Mouse (Mus musculus): ENCODE data around the gene Hnrnpk.
"Not testable (repeated sequence)": the region's sequence is repeated elsewhere in the genome, so short reads cannot be mapped to it uniquely, and the experiment has no call there.

The Hnrnpk gene

DNA sequence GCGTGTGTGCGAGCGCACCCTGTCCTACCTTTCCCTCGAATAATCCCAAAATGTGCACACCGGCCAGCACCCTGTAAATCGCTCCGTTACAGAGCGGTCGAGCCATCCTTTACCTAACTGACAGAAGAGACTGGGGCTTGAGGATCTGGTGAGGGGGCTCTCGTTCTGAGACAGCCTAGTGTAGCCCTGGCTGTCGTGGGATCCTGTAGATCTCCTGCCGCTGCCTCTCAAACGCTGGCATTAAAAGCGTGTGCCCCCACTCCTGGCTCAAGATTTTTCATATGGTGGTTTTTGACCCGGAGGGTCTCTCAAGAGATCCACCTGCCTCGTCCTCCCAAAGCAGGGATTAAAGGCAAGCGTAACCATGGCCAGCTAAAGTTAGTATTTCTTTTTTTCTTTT, at the start of gene Hnrnpk:
Gene Hnrnpk (minus strand): TSS at position 101 of the 400 bp plus-strand sequence.
- peak in 1 of 2 experiments; percentile 21 for DNase-seq (ENCODE audit: low spot score in 2 of 2)

DNA sequence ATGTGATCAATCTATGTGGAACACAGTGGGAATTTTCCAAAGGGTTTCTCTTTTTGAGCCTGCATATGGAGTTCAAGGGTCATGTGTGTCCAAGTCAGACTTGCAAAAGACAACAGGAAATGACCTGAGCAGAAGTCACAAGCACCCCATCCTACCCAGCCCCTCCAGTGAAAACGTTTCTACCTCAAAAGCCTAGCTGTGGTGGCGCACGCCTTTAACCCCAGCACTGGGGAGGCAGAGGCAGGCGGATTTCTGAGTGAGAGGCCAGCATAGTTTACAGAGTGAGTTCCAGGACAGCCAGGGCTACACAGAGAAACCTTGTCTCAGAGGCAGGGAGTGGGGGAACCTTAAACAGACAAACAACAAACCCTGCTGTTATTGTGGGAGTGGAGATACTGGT, 49.1 kb upstream of the Hnrnpk start:
- no peak for DNase-seq (ENCODE audit: low spot score in 2 of 2)

DNA sequence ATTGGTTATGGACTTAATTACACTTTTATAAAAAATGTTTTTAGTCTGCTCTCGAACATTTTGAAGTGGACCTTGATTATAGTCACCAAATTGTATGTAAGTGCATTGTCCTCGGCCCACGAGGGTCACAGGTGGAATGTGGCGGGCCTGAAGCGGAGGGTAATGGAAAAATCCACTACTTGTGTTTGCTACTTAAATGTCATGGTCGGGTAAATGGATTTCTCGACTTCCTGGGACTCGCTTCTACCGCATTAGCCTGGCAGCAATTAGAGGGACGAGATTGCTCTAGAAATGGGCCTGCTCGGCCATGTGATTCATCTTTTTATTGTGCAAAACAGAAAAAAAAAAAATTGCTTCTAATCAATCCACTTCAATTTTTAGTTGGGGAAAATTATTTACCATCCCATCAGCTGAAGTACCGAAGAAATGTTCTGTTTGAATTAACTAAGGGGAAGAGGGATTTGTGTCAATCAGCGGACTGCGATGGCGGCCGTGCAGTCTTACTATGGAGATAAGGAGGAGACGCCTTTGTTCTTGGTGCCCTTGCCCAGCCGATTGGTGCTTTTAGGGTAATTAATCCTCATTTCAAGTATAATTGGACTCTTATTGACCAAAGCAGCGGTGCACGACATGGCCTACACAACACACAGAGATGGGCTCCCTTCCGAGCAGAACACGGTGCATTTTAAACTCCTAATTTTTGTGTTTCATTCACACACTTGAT, 47.5 kb upstream of the Hnrnpk start:
- DNase-seq (ENCODE audit: low spot score in 2 of 2): no peak

DNA sequence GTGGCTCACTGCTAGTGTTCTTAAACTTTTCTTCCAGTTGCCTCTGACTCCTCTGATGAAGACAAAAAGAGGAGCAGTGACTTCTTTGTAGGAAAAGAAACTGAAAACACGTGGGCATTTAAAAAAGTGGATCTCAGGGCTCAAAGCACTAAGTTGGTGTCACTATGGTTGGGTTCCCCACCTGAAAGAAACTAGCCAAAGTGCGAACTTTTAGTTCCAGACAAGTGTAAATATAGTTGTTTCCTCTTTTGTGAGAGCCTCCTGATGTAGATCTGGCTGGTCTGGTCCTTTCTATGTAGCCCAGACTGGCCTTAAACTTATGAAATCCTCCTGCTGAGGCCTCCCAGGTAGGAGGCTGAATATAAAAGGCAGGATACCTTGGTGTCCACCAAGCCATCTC, 43.4 kb upstream of the Hnrnpk start:
- DNase-seq (ENCODE audit: low spot score in 2 of 2): no peak

DNA sequence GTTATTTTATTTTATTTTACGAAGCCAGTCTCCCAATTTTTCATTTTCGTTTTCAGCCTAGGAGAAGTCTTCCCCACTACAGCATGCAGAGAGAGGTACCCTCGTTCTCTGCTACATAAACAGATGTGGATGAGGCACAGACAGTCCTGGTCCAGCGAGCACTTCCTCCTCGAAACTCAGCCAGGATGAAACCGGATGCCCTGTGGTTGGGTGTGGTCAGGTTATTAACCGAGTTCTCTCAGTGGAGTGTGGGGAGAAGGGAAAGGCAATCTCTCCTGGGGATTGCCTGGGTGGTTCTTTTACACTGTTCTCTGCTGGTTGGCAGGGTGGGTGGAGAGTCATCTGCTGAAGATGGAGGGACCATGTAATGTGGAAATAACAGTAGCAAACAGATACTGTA, 40.6 kb upstream of the Hnrnpk start:
- no peak for DNase-seq (ENCODE audit: low spot score in 2 of 2)

DNA sequence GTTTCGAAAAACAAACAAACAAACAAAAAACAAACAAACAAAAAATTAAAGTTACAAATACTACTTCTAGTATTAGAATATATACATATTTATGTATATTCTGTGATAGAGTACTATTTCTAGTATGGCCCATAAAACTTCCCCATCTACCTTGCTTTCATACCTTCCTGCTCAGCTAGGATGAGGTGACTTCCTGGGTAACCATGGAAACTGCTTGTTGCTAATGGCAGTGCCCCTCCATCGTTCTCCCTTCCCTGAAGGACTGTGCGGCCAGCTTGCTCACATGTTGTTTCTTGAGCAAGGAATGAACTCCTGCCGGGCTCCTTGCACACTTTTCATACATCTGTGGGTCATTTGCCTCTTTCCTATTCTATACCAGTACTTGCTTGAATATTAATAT, 40.2 kb upstream of the Hnrnpk start:
- no peak for DNase-seq (ENCODE audit: low spot score in 2 of 2)

DNA sequence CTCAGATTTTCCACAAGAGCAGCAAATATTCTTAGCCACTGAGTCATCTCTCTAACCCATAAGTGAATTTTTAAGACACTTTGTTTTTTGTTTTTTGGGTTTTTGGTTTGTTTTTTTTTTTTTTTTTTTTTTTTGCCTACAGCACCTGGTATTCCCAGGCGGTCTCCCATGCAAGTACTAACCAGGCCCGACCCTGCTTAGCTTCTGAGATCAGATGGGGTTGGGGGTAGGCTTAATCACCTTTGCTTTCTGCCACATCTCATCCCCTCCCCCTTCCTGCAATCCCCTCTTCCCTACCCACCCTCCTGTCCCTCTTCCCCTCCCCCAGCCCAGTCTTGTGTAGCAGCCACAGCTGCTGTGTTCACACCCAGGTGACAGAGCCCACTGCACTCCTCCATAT, 36.6 kb upstream of the Hnrnpk start:
- no peak for DNase-seq (ENCODE audit: low spot score in 2 of 2)

DNA sequence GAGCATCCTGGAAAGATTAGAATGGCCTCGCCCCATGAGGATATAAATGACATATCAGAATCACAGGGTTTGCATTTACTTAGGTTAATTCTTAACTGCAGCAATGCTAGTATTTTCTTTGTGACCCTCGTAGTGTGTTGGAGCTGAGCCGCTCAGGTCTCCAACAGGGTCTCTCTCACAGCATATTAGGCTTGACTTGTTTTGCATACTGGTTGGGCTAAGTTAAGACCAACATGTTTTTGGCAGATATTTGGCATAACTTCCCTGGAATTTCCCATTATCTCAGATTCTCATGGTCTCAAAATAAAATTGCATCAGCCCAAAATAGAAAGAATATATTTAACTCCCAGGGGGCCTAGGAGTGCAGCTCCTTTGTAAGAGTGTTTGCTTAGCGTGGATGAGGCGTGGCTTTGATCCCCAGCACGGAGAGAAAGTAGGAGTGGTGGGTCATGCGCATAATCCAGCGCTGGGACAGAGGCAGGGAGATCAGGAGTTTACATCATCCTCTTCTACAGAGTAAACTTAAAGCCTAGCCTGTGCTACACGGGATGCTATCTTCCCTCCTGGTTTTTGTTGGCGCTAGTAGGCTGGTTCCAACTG, 20.0 kb upstream of the Hnrnpk start:
- no peak for DNase-seq (ENCODE audit: low spot score in 2 of 2)

DNA sequence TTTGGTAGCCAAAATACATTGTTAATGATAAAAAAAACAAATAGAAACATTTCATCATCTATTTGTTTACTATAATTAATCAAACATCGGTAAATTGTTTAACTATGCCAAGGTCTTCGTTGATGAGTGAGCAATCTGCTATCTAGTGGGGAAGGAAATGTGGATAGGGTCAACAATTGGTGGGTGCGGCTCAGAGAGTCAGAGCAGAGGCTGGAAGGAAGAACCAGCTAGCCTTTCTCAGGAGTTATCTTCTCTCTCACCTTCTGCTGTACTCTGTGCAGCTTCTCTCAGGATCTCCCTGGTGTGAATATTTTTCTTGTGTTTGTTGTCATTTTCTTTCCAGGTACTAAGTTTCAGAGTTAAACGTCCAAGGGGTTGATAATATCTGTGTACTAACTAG, 19.1 kb upstream of the Hnrnpk start:
- no peak for DNase-seq (ENCODE audit: low spot score in 2 of 2)

DNA sequence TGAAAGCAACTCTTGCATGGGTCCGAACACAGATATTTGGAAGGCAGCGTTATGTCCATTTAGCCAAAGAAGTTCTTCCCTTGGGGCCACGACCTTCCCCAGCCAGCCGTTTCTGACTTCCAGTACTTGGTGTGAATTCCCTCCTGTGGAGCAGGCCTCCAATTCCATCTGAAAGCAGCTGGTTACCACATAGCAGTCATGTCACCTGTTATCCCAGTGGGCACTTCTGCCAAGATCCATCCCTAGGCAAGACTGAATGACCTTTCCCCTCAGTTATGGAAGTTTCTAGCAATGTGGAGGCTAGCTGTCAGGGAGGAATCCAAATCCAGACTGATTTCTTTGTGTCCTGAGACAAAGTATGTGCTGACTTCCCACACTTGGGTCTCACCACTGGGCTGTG, 17.9 kb upstream of the Hnrnpk start:
- DNase-seq (ENCODE audit: low spot score in 2 of 2): no peak

DNA sequence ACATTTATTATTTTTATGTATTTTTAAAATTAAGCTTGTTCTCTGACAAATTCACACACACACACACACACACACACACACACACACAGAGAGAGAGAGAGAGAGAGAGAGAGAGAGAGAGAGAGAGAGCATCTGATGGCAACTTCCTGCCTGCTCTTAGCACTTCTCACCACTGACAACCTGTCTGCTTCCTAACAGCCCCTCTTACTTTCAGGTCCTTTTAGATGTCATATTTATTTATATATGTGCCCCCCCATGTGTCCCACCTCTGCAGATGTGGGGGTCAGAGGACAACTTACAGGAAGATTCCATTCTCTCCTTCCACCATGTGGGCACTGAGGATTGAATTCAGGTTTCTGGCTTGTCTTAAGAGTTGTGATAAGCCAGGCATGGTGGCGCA, 16.1 kb upstream of the Hnrnpk start:
- no peak for DNase-seq (ENCODE audit: low spot score in 2 of 2)

DNA sequence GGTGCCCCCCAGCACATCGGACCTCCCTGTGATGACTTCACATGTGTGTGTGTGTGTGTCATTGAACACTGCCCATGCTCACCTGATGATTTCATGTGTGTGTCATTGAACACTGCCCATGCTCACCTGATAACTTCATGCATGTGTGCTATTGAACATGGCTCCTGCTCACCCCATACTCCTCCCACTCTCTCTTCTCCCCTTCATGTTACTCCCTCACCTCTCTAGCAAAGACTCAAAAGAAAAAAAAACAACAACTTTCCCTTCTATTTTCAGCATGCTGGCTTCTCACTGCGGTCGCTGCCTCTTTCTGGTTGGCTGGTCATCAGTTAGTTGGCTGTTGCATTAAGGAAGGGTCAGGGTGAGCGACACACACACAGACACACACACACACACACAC, 15.5 kb upstream of the Hnrnpk start:
- no peak for DNase-seq (ENCODE audit: low spot score in 2 of 2)

DNA sequence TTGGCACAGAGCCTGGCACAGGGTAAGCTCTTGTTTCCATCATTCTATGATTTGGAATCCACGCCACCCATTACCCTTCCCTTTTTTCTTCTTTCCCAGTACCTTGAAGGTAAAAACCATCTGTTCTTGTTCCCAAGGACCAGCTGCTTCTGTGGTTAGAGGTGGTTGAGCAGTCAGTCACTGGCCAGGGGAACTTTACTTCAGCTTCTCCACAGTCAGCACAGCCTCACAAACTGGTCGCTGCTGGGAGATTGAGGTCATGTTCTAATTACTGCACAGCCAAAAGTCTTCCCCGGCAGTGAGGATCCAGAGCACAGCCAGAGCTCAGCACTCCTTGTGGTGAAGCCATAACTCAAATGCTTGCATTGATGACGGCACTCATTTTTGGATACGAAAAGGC, 12.7 kb upstream of the Hnrnpk start:
- no peak for DNase-seq (ENCODE audit: low spot score in 2 of 2)

DNA sequence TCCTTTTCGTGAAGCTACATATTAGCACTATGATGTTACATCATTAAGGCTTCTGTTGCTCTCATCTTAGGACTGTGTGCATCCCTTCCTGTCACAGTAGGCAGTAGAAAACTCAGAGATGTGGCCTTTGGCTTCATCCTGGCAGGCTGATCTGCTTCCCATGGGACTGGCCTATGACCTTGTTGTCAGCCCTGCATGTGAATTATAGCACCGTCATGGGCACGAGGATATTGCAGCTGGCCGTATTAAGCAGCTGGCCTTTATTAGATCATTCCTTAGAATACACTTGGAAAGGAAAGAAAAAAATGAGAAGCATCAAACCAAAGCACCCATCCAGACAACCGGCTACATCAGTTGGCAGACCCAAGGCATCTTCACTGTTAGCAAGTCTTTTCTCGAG, 12.2 kb upstream of the Hnrnpk start:
- DNase-seq (ENCODE audit: low spot score in 2 of 2): no peak

DNA sequence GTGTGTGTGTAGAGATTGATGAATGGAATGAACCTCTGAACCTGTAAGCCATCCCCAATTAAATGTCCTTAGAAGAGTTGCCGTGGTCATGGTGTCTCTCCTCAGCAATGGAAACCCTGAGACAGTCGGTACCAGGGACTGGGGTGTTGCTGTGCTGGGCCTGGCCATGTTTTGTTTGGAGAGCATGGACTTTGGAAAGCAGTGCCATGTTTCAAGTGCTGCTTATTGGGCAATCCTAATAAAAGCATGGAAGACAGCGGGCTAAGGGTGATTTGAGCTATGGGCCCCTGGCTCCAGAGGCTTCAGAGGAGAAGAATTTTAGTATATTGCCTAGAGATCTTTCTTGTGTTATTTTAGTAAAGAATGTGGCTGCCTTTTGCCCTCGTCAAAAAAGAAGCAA, 7.9 kb upstream of the Hnrnpk start:
- DNase-seq (ENCODE audit: low spot score in 2 of 2): no peak

DNA sequence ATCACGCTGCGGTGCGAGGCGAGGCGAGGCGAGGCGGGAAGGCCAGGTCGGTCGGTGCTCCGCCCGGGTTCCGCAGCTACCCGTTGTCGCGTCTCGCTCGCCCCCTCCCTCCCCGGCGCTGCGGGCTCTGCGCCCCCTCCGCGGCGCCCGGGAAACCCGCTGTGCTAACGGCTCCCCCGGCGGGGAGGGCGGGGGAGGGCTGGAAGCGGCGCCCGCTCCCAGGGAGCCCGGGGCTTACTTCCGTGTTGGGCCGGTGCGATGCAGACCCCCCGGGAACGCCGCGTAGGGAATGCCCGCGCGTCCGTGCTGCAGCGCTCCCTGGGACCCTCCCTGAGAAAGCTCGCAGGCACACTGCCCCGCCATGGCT, 416 bp downstream of the Hnrnpk start:
- no peak for DNase-seq (ENCODE audit: low spot score in 2 of 2)

DNA sequence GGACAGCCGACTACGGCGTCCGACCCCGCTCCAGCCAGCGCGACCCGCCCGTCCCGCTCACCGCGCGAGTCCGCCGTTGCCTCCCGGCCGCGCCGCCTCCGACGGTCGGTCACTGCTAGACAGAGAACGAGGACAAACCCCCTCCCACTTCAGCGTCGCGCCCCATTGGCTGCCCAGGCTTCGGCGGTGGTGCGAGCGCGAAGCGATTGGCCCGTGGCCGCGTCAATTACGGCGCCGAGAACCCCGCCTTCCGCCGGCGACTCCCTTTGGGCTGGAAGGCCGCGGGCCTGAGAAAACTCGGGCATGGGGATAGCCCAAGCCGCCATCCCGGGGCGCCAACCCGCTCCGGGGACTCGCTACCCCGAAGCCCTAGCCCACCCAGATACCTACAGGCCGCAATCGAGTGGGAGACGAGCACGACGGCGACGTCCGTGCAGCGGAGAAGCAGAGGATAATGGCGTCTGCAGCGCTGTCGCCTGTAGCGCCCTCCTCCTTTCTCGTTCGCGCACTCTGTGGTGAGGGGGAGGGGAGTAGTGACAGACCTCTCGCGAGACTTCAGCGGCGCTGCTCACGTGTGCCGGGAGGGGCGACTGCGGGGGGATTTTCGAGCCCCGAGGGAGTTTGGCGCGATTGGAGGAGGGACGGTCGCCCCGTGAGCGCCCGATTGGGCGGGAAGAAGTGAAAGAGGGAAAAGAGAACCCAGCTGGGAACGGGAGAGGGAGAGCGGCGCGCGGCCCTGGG, 970 bp downstream of the Hnrnpk start, which contains the start of gene Rmi1:
Gene Rmi1 (plus strand): TSS at position 246 of the 741 bp plus-strand sequence.
- peak; percentile 95 to 97 for DNase-seq (ENCODE audit: low spot score in 2 of 2)

DNA sequence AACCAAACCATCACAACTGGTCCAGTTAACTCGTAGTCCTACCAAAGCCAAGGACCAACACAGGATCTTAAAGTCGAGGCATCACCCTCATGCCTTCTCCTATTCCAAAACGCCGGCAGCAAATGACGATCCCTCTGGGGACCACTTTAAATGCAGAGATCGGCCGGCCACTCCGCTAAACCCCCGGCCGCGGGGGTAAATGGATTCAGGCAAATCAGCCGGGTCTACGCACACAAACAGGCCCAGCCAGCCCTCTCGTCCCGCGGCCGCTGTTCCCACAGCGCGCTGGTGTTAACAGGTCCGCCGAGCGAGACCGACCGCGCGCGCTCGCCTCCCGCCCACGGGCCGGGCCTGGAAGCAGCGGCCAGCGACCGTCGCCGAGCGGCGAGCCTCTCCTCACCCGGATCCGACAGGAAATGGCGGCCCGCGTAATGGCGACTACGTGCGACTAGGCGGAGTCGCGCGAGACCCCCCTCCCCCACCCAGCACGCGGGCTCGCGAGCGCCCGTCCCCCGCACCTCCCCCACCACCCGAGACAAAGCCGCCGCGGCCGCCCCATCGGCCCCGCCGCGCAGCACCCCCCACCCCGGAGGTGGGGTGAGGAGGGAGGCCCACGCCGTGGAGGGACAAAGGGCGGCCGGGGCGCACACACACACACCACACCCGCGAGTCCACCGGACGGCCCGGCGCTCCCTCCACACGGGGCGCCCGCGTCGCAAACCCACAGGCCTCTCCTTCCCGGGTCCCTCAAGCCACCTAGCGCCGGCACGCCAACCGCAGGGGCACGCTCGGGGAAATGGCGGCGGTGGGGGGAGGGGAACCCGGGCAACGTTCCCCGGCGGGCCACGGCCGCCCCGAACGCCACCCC, 1.8 kb downstream of the Hnrnpk start:
- peak in 1 of 2 experiments; percentile 63 for DNase-seq (ENCODE audit: low spot score in 2 of 2)

DNA sequence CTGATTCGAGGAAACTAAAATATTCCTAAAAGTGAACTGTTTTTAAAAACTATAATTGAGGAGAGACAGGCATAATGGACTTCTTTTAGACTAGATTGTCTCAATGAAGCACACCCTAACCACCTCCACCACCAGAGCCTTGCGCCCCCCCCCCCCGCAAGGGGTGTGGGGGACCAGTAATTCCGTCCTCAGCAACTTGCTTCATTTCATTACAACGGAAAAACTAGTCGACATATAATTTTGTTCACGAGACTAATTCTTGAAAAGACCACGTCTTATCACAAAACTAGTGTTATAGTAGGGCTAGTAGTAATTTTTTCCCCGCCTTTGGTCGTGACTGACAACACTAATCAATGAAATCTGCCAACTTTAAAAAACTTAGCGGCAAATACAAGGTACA, 2.6 kb downstream of the Hnrnpk start:
- DNase-seq (ENCODE audit: low spot score in 2 of 2): no peak

DNA sequence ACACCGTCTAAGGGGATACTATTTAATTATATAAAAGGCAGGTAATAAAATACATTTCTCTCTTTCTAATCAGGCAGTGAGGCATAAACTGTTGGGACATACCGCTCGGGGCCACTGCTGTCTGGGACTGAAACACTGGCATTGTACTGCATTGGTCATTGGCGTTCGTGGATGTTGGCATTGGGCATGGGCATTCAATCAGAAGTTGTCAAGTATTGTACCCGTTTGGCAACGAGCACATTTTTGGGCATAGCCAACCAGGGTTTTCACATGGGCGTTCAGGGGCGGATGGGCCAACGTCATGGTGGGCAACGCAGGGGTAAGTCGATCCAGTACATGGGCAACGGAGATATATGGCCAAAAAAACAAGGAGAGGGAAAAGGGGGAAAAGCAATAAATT, 5.5 kb downstream of the Hnrnpk start:
- no peak for DNase-seq (ENCODE audit: low spot score in 2 of 2)

DNA sequence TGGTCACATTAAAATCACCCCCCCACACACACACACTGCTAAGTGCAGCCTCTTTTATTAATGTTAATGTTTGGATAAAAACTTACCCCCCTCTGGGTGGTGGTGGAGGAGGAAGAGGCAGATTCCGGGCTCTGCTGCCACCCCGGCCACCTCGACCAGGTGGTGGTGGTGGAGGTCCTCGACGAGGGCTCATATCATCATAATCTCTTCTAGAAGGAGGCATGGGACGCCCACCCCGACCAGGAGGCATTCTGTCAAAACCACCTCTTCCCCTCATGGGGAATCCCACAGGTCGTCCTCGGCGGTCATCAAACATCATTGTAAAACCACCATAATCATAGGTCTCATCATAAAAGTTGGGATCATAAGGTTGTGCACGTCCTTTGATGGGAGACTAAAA, 8.8 kb downstream of the Hnrnpk start:
- not testable (repeated sequence) for DNase-seq (ENCODE audit: low spot score in 2 of 2)

DNA sequence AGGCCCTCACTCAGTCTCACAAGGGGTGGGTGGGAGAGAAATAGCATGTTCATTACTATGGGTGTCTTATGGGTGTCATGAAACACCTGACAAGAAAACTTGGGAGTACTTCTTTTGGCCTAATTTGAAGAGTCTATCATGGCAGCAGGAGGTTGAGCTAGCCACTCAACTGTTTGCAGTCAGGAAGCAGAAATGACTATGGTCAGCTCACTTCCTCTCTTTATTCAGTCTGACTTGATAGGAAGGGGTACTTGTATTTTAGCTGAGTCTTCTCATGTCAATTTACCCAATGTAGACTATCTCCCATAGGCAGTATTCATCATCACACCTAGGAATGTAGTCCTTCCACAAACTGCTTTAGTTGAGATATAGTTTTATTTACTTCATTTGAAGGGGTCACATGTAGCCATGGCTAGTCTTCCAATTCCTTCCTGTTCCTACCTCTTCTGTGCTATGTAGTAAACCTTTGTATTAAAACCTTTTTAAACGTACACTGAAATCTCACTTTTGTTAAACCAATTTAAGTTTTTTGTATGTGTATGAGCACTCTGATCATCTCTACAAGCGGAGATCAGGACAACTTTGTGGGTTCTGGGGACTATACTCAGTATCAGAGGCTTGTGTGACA, 13.7 kb downstream of the Hnrnpk start:
- DNase-seq (ENCODE audit: low spot score in 2 of 2): no peak

Measured in frontal cortex, postnatal 14 days (tissue).